Mouse (Mus musculus) liver, embryonic 15.5 days (tissue): ENCODE measurements at regions not wholly inside any gene's neighbourhood (a gene's known extent, or its start where the extent isn't known, plus 50 kb on each side); places are given as distances from the start of the nearest gene placed in this dataset.

Source experiments
- ATAC-seq: fragments of 200-750 bp; cut with Nextera tagmentation; 2 replicates; pipeline ENCODE4 v1.8.0; 2017; ENCODE audit warnings: moderate number of reproducible peaks, mild to moderate bottlenecking, moderate library complexity; ENCODE audit not compliant: insufficient read depth
- H3K27ac ChIP-seq: fragments of 300-500 bp; sonication (generic); replicated peaks from 2 replicates; pipeline ENCODE4 v1.5.1; 2015; ENCODE audit warnings: mild to moderate bottlenecking, inconsistent platforms
- H3K27me3 ChIP-seq: fragments of 300-500 bp; sonication (generic); 2 replicates; pipeline ENCODE4 v1.6.1; 2015; ENCODE audit warnings: mild to moderate bottlenecking, inconsistent platforms
- H3K36me3 ChIP-seq: fragments of 300-500 bp; sonication (generic); replicated peaks from 2 replicates; pipeline ENCODE4 v1.6.1; 2015; ENCODE audit warnings: moderate library complexity, mild to moderate bottlenecking, inconsistent platforms
- H3K4me1 ChIP-seq: fragments of 300-500 bp; sonication (generic); replicated peaks from 2 replicates; pipeline ENCODE4 v1.6.1; 2015; ENCODE audit warnings: inconsistent platforms
- H3K4me2 ChIP-seq: fragments of 300-500 bp; sonication (generic); 2 replicates; pipeline ENCODE4 v1.6.1; 2015; ENCODE audit warnings: moderate library complexity, mild to moderate bottlenecking, inconsistent platforms
- H3K4me3 ChIP-seq: fragments of 300-500 bp; sonication (generic); replicated peaks from 2 replicates; pipeline ENCODE4 v1.5.1; 2015; ENCODE audit warnings: mild to moderate bottlenecking, inconsistent platforms
- H3K9ac ChIP-seq: fragments of 300-500 bp; sonication (generic); 2 replicates; pipeline ENCODE4 v1.6.1; 2015; ENCODE audit warnings: moderate library complexity, mild to moderate bottlenecking, inconsistent platforms
- H3K9me3 ChIP-seq: fragments of 300-500 bp; sonication (generic); replicated peaks from 2 replicates; pipeline ENCODE4 v1.6.1; 2016; ENCODE audit warnings: inconsistent platforms
- WGBS: fragments of 180-500 bp; shearing (Covaris S2); methylation state at CpG from one replicate; pipeline ENCODE4 v1.1.7; 2015; ENCODE audit warnings: mixed read lengths; ENCODE audit not compliant: insufficient replicate concordance; 5-methylcytosine and 5-hydroxymethylcytosine counted together

GRCm38 (mm10) chr8:8907478-8908165 is 217.3 kb upstream of the Arglu1 start:
- H3K4me1 ChIP-seq, result no peaks in the 10 kb centered on the region
- H3K9me3 ChIP-seq, result no peaks in the 10 kb centered on the region
- 70% methylated on average over 7 of the region's 7 CpGs for WGBS
- no peak overlapping the region for H3K9ac ChIP-seq
- no peak overlapping the region for H3K27ac ChIP-seq
- H3K4me2 ChIP-seq, result no peak overlapping the region
- ATAC-seq, result no peak
- H3K4me3 ChIP-seq, result no peak overlapping the region
- H3K27me3 ChIP-seq, result no peaks in the 10 kb centered on the region
- H3K36me3 ChIP-seq, result no peaks in the 10 kb centered on the region

GRCm38 (mm10) chr8:8892996-8893395 is 202.7 kb upstream of the Arglu1 start:
- Histone ChIP-seq H3K36me3 (no peaks in the 10 kb centered on the region), H3K4me3 (no peak overlapping the region), H3K9me3 (no peaks in the 10 kb centered on the region), H3K27ac (no peak overlapping the region), H3K4me1 (no peaks in the 10 kb centered on the region), H3K4me2 (no peak overlapping the region), H3K9ac (no peak overlapping the region), H3K27me3 (no peaks in the 10 kb centered on the region)
- no peak for ATAC-seq
- 42% methylated on average over 3 of the region's 3 CpGs for WGBS

GRCm38 (mm10) chr8:8877286-8877685 is 187.0 kb upstream of the Arglu1 start:
- Histone ChIP-seq H3K4me2 (no peak overlapping the region), H3K4me1 (no peaks in the 10 kb centered on the region), H3K9me3 (no peaks in the 10 kb centered on the region), H3K36me3 (no peaks in the 10 kb centered on the region), H3K27me3 (no peaks in the 10 kb centered on the region), H3K9ac (no peak overlapping the region), H3K27ac (no peak overlapping the region), H3K4me3 (no peak overlapping the region)
- no peak for ATAC-seq
- 54% methylated on average over 5 of the region's 5 CpGs for WGBS

DNA sequence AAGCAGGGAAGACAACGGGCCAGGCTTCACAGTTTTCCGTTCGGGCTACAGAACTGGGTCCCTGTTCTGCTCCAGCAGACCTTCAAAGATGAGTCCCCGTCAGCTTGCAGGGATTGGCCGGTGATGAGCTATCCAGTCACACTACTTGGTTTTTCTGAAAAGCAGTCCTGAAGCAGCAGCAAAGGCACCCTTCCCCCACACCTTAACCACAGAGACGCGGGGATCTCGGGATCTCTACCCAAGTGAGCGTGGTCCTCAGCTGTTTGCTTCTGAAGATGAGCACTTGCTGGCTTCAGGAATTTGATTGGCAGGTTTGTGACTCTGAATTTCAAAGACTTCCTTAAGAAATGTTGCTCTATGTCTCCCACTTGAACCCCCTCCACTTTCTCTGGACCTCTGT is 186.6 kb upstream of the Arglu1 start:
- Histone ChIP-seq H3K27ac (no peak overlapping the region), H3K9me3 (no peaks in the 10 kb centered on the region), H3K9ac (no peak overlapping the region), H3K4me1 (no peaks in the 10 kb centered on the region), H3K4me3 (no peak overlapping the region), H3K36me3 (no peaks in the 10 kb centered on the region), H3K4me2 (no peak overlapping the region), H3K27me3 (no peaks in the 10 kb centered on the region)
- WGBS, result 61% methylated on average over 9 of the region's 9 CpGs
- ATAC-seq, result no peak

- Histone ChIP-seq H3K4me1 (no peaks in the 10 kb centered on the region), H3K27ac (no peak overlapping the region), H3K9ac (no peak overlapping the region), H3K4me2 (no peak overlapping the region), H3K4me3 (no peak overlapping the region), H3K36me3 (no peaks in the 10 kb centered on the region), H3K27me3 (no peaks in the 10 kb centered on the region), H3K9me3 (no peaks in the 10 kb centered on the region)
- WGBS, result 44% methylated on average over 6 of the region's 6 CpGs
- no peak for ATAC-seq
These were observed 186.1 kb upstream of the Arglu1 start for GRCm38 (mm10) chr8:8876469-8876868.

DNA sequence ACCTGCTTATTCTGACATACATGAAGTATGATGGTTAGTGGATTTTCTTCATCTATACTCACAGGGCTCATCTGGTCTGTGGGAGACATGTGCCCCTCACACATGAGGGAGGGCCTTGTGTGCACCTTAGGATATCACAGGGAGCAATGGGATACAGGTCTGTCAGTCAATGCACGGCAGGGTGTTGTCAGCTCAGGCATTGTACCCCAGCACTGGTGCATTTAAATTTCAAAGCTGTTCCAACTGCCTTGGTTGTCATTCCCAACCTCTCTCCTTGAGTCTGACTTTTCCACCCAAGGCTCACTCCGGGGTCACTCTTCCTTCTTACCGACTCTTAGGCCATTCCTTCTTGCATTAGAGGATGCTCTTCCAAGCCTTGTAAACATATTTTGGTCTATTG is 181.6 kb upstream of the Arglu1 start:
- H3K27me3 ChIP-seq, result no peaks in the 10 kb centered on the region

GRCm38 (mm10) chr8:8871039-8871438 is 180.7 kb upstream of the Arglu1 start:
- 58% methylated on average over 8 of the region's 8 CpGs for WGBS
- H3K27ac ChIP-seq, result no peak overlapping the region
- no peaks in the 10 kb centered on the region for H3K4me1 ChIP-seq
- no peak overlapping the region for H3K4me3 ChIP-seq
- no peak for ATAC-seq
- H3K9me3 ChIP-seq, result no peaks in the 10 kb centered on the region
- no peaks in the 10 kb centered on the region for H3K27me3 ChIP-seq
- H3K4me2 ChIP-seq, result no peak overlapping the region
- H3K36me3 ChIP-seq, result no peaks in the 10 kb centered on the region
- H3K9ac ChIP-seq, result no peak overlapping the region

More for the DNA sequence above, 181.6 kb upstream of the Arglu1 start:
- WGBS, result 68% methylated on average over 3 of the region's 3 CpGs
- Histone ChIP-seq H3K9ac (no peak overlapping the region), H3K36me3 (no peaks in the 10 kb centered on the region), H3K4me1 (no peaks in the 10 kb centered on the region), H3K4me2 (no peak overlapping the region), H3K27ac (no peak overlapping the region), H3K9me3 (no peaks in the 10 kb centered on the region), H3K4me3 (no peak overlapping the region)
- no peak for ATAC-seq

- Histone ChIP-seq H3K4me1 (no peaks in the 10 kb centered on the region), H3K9ac (no peak overlapping the region), H3K36me3 (no peaks in the 10 kb centered on the region), H3K4me2 (no peak overlapping the region), H3K4me3 (no peak overlapping the region), H3K27me3 (no peaks in the 10 kb centered on the region), H3K9me3 (no peaks in the 10 kb centered on the region), H3K27ac (no peak overlapping the region)
- 23% methylated on average over 4 of the region's 4 CpGs for WGBS
- no peak for ATAC-seq
These were observed 180.2 kb upstream of the Arglu1 start for GRCm38 (mm10) chr8:8870487-8870886.

DNA sequence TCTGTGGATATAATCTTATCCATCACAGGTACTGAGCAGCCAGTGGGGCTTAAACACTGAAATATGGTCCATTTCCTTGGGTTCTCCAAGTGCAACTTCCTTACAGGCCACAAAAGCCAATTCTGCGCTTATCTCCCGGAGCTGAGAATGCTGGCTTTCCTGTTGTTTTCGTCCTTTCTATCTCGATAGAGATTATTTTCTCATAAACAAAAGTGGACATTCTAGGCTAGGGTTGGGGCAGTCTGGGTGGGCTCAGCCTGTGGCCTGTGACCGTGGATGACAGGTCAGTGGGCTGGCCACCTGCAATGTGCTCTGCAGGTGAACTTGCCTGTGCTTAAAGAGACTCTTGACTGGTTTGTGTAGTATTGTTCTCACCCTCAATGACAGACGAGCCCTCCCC is 179.0 kb upstream of the Arglu1 start:
- ATAC-seq, result no peak
- 31% methylated on average over 6 of the region's 6 CpGs for WGBS
- no peaks in the 10 kb centered on the region for H3K27me3 ChIP-seq
- no peak overlapping the region for H3K9ac ChIP-seq
- no peaks in the 10 kb centered on the region for H3K36me3 ChIP-seq
- no peak overlapping the region for H3K4me3 ChIP-seq
- H3K4me1 ChIP-seq, result no peaks in the 10 kb centered on the region
- no peak overlapping the region for H3K27ac ChIP-seq
- H3K9me3 ChIP-seq, result no peaks in the 10 kb centered on the region
- no peak overlapping the region for H3K4me2 ChIP-seq

DNA sequence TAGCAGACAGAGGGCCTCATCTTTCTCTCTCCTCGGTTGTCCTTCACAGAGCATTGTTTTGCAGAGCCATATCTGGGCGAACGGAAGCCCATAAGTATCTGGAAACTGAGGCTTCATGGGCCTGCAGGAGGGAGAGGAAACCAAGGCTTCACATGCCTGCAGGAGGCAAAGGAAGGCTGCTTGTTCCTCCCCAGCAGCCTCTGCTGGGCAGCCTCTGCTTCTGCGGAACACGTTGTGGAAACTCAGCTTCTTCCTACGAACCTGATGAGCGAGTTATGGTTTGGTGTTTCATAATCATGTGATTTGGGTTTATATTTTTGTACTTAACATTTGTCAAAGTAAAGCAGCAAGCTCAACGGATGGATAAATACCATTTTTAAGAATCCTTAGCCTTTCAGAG is 177.6 kb upstream of the Arglu1 start:
- no peak overlapping the region for H3K4me2 ChIP-seq
- no peaks in the 10 kb centered on the region for H3K4me1 ChIP-seq
- no peak overlapping the region for H3K27ac ChIP-seq
- H3K9ac ChIP-seq, result no peak overlapping the region
- H3K27me3 ChIP-seq, result no peaks in the 10 kb centered on the region
- no peak for ATAC-seq
- H3K36me3 ChIP-seq, result no peaks in the 10 kb centered on the region
- H3K4me3 ChIP-seq, result no peak overlapping the region
- no peaks in the 10 kb centered on the region for H3K9me3 ChIP-seq
- 34% methylated on average over 8 of the region's 8 CpGs for WGBS

- H3K9me3 ChIP-seq, result no peaks in the 10 kb centered on the region
- no peak overlapping the region for H3K4me3 ChIP-seq
- H3K4me1 ChIP-seq, result no peaks in the 10 kb centered on the region
- no peak overlapping the region for H3K4me2 ChIP-seq
- no peak for ATAC-seq
- no peaks in the 10 kb centered on the region for H3K36me3 ChIP-seq
- no peaks in the 10 kb centered on the region for H3K27me3 ChIP-seq
- H3K9ac ChIP-seq, result no peak overlapping the region
- WGBS, result 26% methylated on average over 9 of the region's 9 CpGs
- no peak overlapping the region for H3K27ac ChIP-seq
These were observed 176.9 kb upstream of the Arglu1 start for GRCm38 (mm10) chr8:8867126-8867777.

DNA sequence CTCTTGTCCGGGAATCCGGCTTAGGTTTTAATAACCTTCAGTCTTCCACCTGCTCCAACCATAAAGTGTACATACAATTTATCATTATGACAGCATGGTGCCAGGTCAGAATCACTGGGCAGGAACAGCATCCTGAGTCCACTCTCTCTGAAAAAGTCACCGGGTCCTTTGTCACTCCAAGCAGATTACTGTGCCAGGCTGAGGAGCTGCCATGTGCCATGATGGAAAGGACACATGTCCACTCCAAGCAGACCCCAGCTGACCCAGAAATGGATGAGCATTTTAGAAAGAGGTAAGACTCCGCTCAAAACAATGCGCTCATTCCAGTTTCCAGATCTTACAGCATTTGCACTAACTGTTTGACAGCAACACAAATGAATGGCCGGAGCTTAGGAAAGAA is 172.4 kb upstream of the Arglu1 start:
- no peak for ATAC-seq
- Histone ChIP-seq H3K4me2 (no peak overlapping the region), H3K4me1 (no peaks in the 10 kb centered on the region), H3K27me3 (no peaks in the 10 kb centered on the region), H3K36me3 (no peaks in the 10 kb centered on the region), H3K9ac (no peak overlapping the region), H3K27ac (no peak overlapping the region), H3K9me3 (no peaks in the 10 kb centered on the region), H3K4me3 (no peak overlapping the region)
- 72% methylated on average over 6 of the region's 6 CpGs for WGBS
